Mouse (Mus musculus) G1E-ER4 (cell line): ENCODE results near the gene 4933428G20Rik. TPM values are rescaled to one million over a fixed set of nuclear protein-coding genes. Genes with fewer than 3 reads are reported as not detected.

Experiments used
- GATA1 ChIP-seq: IDR thresholded peaks from one replicate; pipeline ENCODE4 v1.8.0; 2012; ENCODE audit warnings: low read length, inconsistent platforms
- polyA plus RNA-seq: library from polyadenylated mRNA; stranded (reverse); fragments of >175 nt; gene quantifications from 2 replicates; pipeline ENCODE4 v1.2.3, GENCODE M21; 2012

The 4933428G20Rik gene
- not detected in 2 replicates for polyA plus RNA-seq

DNA sequence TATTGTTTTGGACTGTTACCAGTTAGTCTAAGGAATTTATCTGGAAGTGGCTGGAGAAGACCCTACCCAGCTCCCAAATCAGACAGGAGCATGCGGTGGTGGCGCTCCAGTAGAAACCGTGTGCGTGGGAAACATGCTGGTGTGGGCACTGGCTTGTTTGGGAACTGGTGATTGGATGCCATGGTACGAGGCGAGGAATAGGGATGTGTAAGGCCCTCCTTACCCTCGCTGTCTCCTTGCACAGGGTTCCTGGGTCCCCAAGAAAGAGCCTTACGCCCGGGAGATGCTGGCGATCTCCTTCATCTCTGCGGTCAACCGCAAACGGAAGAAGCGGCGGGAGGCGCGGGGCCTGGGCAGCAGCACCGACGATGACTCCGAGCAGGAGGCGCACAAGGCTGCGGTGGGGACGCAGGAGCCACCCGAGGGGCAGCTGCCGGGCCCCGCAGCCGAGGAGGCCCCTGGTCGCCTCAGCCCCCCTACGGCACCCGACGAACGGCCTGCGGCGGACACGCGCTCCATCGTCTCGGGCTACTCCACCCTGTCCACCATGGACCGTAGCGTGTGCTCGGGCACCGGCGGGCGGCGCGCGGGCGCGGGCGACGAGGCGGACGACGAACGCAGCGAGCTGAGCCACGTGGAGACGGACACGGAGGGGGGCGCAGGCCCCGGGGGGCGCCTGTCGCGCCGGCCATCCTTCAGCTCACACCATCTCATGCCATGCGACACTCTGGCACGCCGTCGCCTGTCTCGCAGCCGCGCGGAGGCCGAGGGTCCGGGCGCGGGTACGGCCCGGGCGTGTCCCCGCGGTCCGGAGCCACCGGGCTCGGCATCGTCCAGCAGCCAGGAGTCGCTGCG is at the start of gene 4933428G20Rik:
Gene 4933428G20Rik (minus strand): TSS at position 476 of the 855 bp plus-strand sequence.
- TF ChIP-seq GATA1: no peak

DNA sequence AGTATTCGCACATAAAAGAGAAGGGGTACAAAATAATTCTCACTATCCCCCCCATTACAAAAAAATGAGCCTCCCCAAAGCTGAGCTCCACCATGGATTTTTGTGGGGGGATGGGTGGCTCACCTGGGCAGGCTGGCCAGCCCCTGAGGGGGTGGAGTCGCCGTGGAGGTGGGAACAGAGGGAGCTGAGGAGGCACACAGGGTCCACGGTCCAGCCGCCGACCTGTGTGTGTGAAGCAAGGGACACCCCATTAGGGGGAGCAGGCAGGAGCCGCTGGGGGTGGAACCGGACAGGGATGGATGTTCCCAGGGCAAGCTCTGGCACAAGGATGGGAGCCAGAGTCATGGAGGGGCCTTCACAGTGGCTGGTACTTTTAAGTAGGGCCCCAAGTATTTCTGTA is 48.6 kb upstream of the 4933428G20Rik start:
- no peak for TF ChIP-seq GATA1

DNA sequence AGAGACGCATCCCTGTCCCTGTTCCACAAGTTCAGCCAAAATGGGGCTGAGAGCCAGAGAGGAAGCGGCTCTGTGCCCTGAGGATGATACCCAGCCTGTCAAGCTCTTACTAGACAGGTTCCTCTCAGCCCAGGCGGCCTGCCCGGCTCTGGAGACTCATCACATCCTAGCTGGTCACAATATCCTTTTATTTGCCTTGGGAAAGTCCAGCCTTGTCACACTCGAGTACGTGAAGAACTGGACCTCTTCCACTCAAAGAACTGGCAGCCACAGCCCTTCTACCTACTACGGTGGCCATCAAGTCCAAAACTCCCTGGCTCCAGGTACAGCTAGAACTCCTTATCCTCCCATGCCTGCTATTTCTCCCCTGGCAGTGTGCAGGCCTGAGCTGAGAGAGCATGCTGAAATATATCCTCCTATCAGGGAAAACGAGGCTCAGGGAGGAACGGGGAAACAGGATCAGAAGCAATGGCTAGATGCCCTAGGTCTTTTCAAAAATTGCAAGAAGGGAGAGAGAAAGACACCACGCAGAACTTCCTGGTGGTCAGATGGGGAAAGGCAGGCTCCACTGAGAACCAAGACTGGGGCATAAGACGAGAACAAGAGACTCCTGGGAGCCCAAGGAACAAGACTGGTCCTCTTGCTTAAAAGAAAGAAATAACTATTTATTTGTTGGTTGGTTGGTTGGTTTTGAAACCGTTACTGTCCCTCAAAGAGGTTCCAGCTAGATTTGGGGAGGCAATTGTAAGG is 48.0 kb upstream of the 4933428G20Rik start:
- TF ChIP-seq GATA1: no peak

DNA sequence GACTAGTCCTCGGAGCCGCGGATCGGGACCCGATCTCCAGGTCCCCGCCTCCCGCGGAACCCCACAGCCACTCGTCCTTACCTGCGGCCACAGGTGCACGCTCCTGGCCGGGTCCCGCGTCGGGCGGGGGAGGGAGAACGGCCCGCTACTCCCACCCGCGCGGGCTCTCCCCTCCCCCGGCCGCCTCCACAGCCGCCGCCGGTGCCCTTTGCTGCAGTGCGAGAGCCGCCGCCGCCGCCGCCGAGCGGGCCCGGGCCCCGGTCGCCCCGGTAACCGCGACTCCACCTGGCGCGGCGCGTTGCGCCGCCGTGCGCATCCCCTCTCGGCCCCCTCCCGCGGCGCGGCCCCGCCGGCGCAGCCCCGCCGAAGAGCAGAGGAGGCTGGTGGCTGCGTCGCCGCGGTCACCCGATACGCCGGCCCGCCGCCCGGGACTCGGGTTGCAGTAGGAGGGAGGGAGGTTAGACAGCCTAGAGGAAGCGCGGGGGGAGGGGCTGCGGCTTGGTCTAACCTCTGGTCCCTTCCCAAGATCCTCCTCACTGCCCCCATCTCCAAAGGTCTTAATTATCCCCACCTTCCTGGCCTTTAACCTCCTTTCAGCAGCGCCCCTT is 46.8 kb upstream of the 4933428G20Rik start:
- no peak for TF ChIP-seq GATA1

DNA sequence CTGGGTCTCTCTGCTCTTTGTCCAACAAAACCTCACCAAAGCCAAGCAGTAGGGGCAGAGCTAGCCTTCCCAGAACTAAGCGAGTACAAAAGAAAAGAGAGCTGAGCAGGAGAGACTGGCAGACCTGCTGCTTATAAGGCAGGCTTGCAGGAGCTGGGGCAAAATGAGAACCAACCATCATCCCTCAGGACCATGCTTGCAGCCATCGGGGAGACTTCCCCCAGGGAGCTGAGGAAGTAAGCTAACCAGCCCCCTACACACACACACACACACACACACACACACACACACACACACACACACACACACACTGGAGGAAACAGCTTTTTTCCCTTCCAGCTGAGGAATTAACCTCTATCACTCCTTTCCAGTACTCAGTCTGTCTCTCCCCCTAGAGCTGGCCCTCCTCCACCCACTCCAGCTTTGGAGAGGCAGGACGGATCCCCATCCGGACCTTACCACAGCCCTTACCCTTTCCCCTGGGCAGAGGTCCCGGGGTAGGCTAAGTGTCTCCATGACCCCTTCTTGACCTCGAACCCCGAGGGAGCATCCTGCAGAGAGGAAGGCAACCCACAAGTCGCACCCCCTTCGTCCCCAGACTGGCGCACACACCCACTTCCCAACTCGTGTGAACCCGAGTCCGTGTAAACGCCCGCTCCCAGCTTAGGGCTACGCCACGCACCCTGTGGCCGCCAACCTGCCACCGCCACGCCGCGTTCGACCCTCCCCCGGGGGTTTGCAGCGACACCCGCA is 45.8 kb upstream of the 4933428G20Rik start:
- TF ChIP-seq GATA1: no peak

DNA sequence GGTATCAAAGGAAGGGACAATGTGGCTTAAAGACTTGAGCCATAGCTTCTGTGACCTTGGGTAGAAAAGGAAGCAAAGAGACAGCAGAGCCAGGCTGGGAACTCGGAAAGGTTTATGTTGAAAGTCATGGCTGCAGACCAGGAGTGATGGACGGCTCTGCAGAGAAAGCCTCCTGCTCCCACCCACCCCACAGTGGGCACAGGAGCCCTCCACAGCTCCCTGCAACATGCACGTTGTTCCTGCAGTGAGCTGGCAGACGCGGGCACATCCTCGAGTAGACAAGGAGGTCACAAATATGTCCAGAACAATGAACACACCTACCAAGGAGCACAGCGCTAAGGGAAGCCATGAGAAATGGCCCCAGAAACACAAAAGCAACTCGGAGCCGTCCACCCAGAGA is 43.7 kb upstream of the 4933428G20Rik start:
- TF ChIP-seq GATA1: no peak

DNA sequence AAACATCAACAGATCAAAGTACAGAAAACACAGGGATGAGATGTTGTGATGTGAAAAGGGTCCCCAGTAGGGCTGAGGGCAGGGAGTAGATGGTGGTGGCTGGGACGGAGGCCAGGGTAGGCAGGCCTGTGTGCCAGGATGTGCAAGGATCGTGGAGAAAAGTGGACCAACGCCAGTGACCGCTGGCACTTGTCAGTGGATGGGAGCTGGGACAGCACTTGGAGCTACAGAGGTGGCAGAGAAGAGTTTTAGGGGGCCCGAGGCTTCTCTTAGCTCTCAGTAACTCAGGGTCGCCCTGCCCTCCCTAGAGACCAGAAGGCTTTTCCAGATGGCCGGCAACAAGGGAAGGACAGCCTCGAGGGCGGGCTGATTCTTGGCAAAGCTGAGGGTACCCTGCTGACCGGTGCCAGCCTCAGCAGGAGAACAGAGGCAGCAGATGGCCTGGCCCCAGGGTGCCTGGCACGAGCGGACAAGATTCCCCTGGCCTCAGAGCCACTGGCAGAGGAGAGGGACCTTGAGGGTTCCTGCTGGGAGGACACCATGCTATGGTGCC is 43.1 kb upstream of the 4933428G20Rik start:
- TF ChIP-seq GATA1: no peak

DNA sequence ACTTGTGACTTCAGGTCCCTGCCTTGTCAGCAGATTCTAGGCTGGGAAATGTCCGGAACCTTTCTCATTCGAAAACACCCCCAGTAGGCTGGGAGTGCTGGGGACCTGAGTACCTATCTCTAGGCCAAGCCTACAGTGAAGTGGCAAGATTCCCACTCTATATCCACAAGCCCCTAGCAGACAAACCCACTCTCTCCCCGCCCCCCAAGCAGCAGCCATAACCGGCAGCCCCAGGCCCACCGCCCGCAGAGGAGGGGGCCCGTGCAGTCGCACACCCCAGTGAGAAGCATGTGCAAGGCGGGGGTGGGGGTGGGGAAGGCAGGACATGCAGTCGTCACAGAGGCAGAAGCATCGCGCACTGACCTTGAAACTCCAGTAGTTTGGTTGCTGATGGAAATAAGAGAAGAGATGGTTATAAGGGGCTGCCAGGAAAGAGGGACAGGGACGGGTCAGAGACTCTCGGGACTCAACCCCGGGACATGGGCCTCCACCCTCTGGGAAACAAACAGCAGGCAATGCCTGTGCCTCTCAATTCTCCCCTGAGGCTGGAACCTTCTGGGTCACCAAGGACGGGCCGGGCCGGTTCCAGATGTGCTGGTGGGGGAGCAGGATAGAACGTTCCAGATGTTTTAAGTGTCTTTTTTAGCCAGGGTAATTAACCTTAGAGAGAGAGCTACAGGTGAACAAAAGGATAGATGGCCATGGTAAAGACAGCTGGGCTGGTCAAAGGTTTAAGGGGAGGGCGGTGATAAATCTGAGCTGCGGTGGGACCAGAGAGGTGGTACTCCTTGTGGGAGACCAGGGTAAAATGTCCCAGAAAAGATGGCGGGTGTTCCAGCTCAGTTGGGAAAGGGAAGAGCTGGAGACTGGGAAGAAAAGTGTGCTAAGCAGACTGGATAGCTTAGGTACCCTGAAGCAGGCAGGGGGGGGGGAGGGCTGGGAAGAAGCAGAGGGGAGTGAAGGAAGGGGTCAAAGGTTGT is 42.3 kb upstream of the 4933428G20Rik start:
- no peak for TF ChIP-seq GATA1

DNA sequence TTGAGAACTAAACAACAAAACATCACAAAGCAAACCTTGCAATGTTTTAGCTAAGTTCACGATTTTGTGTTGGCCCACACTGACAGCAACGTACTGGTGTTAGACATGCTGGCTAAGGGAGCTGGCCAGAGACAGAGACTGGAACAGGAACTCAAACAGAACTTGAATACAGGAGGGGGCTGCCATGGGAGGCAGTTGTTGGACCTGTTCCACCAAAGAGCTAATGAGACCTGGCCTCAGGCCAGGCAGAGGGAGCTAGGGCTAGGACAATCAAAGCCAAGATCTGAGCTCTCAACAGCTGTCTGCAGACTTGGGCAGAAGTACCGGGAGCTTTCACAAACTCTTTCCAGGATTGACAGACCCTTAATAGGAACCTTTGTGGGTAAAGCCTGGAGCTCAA is 40.5 kb upstream of the 4933428G20Rik start:
- TF ChIP-seq GATA1: no peak

DNA sequence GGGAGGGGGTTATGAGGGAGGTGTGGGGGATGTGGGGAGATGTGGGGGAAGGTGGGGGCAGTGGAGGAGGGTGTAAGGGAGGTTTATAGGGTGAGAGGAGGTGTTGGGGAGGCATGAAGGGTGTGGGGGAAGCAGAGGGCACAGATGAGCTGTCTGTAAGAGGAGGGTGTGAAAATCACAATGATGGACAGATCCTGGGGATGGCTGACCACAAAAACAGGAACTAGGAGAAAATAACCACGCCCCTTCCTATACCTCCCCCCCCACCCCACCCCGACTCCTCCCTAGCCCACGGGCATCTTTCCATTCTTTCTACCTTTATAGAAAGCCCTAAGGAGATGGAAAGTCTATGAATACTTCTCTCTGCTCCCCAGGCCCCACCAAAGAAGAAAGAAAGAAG is 40.0 kb upstream of the 4933428G20Rik start:
- no peak for TF ChIP-seq GATA1

DNA sequence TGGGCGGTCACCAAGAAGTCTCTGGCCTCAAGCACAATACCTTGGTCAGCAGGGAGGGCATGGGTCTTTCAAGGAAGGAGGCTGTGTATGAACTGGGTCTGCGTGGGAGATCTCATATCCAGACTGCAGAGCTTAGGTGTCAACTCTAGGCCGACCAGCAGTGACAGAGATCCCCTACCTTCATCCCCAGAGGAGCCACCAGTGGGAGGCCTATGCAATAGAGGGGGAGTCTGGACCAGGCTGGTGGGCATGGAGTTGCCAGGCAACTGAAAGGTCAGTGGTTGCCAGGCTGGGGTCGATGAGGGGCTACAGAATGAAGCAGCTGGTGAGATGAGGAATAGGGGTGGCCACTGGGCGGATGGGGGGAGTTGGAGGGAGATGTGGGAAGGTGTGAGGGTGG is 39.5 kb upstream of the 4933428G20Rik start:
- no peak for TF ChIP-seq GATA1

DNA sequence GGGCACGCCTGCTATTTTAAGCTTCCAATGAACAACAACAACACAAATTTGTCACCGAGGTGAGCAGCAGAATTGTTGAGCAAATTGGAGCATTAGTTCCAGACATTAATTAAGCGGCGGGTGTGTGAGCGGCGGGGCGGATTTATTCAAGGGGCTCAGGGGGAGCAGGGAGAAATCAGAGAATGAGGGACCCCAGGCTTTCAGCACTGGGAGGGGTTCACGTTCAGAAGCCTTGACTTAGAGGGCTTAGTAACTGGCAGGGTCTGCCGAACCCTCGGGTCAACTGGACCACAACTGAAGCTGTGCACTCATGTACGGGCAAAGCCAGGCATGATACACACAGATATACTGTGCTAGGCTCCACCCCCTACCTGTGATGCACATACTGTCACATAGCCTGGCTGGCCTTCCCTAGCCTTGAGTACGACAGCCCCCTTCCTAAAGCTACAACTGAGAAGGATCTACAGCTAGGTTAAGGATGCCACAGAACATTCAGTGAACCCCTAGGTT is 37.5 kb upstream of the 4933428G20Rik start:
- TF ChIP-seq GATA1: no peak

DNA sequence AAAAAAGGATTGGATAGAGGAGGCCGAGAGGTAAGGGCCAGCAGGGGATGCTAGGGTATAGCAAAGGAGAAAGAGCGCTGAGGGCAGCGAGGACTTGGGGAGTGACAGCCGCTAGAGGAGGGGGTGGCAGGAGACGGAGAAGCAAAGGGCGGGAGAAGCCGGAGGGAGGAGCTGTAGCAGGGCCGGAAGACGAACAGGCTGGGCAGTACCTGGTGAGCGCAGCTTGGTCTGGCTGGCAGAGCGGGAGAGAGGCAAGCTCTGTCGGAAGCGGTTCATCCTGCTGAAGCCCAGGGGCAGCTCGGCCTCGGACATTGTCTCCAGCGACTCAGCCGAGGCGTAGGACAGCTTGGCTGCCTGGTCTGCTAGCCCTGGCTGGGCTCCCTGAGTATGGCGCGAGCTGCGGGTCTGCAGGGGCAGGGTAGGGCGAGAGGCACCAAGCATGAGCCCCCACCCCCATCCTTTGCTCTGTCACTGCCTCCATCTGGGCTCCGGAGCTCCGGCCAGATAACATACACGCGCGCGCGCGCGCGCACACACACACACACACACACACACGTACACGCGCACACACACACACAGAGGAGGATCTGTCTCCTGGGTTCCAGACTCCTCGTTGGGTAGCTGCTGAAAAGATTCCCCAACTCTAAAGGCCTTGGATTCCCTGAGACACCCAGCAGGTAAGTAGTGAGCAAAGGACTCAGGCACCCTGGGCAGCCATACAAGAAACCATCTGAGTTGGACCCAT is 36.9 kb upstream of the 4933428G20Rik start:
- TF ChIP-seq GATA1: no peak
